Mouse (Mus musculus): ENCODE results near the gene Mfsd14a. TPM values are rescaled to one million over a fixed set of nuclear protein-coding genes. Genes with fewer than 3 reads are reported as not detected.

The Mfsd14a gene
- total and polyA plus RNA-seq, 3 experiments = 39.2 to 111 (median 45.9) TPM

DNA sequence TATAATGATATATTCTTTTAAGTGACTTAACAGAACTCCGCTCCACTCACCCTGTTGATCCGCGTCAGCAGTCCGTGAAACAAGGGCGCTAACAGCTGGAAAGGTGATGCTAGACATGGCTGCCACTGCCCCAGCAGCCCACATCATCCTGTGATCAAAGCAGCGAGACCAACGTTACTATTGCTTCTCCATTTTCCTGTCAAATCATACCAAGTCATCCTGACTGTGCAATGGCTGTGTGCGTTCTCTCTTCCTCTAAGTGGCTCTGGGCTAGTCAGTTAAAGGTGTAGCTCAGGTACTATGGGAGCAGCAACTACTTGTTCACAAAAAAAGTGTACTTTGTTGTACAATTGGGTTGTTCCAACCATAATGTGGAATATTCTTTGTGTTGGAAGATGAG, 27.6 kb downstream of the Mfsd14a start:
- H3K9me3 ChIP-seq (replicated peaks; ENCODE audit: insufficient read depth, low read length) = no peaks in the 10 kb centered on the region
- H3K36me3 ChIP-seq (ENCODE audit: control insufficient read depth in 1 of 2, insufficient read depth in 2 of 2, low read length in 2 of 2) = peaks cover 2 to 33% of the 10 kb centered on the region in 2 experiments; a peak in 3 of 4 replicates
- no peak for DNase-seq (ENCODE audit: low read depth, low spot score)
- H3K79me2 ChIP-seq (ENCODE audit: control insufficient read depth, insufficient read depth, low read length, poor library complexity) = no peaks in the 10 kb centered on the region
- H3K27ac ChIP-seq (ENCODE audit: control insufficient read depth, low read depth, low read length) = no peak overlapping the region
- TF ChIP-seq TBP (IDR thresholded peaks at IDR 0.05; ENCODE audit: low read depth, low read length) (no peak), RAD21 (IDR thresholded peaks at IDR 0.05; ENCODE audit: low read depth, low read length) (no peak), ZMIZ1 (IDR thresholded peaks at IDR 0.05; ENCODE audit: low read depth, low read length) (no peak), MAX (IDR thresholded peaks at IDR 0.05; ENCODE audit: low read length) (no peak), ETS1 (IDR thresholded peaks at IDR 0.05; ENCODE audit: low read depth, low read length) (no peak)
- H3K27me3 ChIP-seq (ENCODE audit: control insufficient read depth in 1 of 2, insufficient read depth in 2 of 2, low read length in 2 of 2) = no peaks in the 10 kb centered on the region
- no peak overlapping the region for H3K9ac ChIP-seq (ENCODE audit: control insufficient read depth, low read depth, low read length, poor library complexity, severe bottlenecking)
- no peaks in the 10 kb centered on the region for H3K4me1 ChIP-seq (ENCODE audit: control insufficient read depth in 1 of 2, insufficient read depth in 2 of 2, low read length in 2 of 2)
- H3K4me3 ChIP-seq (ENCODE audit: control insufficient read depth in 1 of 2, insufficient read depth in 1 of 2, low read depth in 2 of 2, low read length in 2 of 2) = no peak overlapping the region

DNA sequence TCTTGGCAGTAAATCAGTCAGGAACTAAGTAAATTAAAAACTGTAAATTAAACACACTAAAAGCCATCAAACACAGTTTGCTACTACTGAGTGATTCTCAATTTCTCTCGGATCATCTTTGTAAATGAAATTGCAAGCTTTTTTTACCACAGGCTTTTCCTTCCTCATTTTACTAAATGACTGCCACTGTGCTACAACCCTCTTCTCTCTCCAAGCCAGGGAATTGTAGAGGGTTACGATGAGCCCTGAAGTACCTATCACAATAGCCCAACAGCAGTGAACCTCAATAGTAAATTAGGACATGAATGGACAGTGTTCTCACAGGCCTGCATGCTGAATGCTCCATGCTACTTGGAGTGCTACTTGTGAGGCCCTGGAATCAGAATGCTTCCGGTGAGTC, 28.4 kb downstream of the Mfsd14a start:
- no peak for TF ChIP-seq NRF1 (IDR thresholded peaks at IDR 0.05; ENCODE audit: insufficient read depth, low read depth, low read length, poor library complexity, severe bottlenecking)
- TF ChIP-seq CHD1 (IDR thresholded peaks at IDR 0.05; ENCODE audit: low read depth, low read length) = no peak
- no peak for TF ChIP-seq EP300 (IDR thresholded peaks at IDR 0.05; ENCODE audit: low read depth in 1 of 2, low read length in 2 of 2)
- TF ChIP-seq TAL1 (IDR thresholded peaks at IDR 0.05; ENCODE audit: low read length) = no peak
- TF ChIP-seq POLR2AphosphoS5 (IDR thresholded peaks at IDR 0.05; ENCODE audit: borderline replicate concordance, low read depth, low read length) = no peak
- no peak for TF ChIP-seq SIN3A (IDR thresholded peaks at IDR 0.05; ENCODE audit: low read length)
- no peak for TF ChIP-seq MEF2A (IDR thresholded peaks at IDR 0.05; ENCODE audit: extremely low read depth, insufficient replicate concordance, low read depth, low read length, poor library complexity, severe bottlenecking)
- TF ChIP-seq GATA1 (IDR thresholded peaks at IDR 0.05; ENCODE audit: low read depth, low read length) = no peak
- no peak for TF ChIP-seq POLR2A (IDR thresholded peaks at IDR 0.05; ENCODE audit: control insufficient read depth in 1 of 2, insufficient read depth in 1 of 2, low read depth in 1 of 2, low read length in 2 of 2, poor library complexity in 1 of 2)
- no peak for TF ChIP-seq TBP (IDR thresholded peaks at IDR 0.05; ENCODE audit: low read depth, low read length)
- no peak for TF ChIP-seq BHLHE40 (IDR thresholded peaks at IDR 0.05; ENCODE audit: borderline replicate concordance, low read depth, low read length)
- TF ChIP-seq ZMIZ1 (IDR thresholded peaks at IDR 0.05; ENCODE audit: low read depth, low read length) = no peak
- TF ChIP-seq POLR2AphosphoS2 (IDR thresholded peaks at IDR 0.05; ENCODE audit: low read length) = no peak
- TF ChIP-seq MAFK (IDR thresholded peaks at IDR 0.05; ENCODE audit: borderline replicate concordance, low read depth, low read length) = no peak
- no peak for TF ChIP-seq MXI1 (IDR thresholded peaks at IDR 0.05; ENCODE audit: low read depth, low read length)
- TF ChIP-seq ETS1 (IDR thresholded peaks at IDR 0.05; ENCODE audit: low read depth, low read length) = no peak
- no peak for TF ChIP-seq MAX (IDR thresholded peaks at IDR 0.05; ENCODE audit: low read length)
- H3K36me3 ChIP-seq (ENCODE audit: control insufficient read depth in 1 of 2, insufficient read depth in 2 of 2, low read length in 2 of 2) = peaks cover 0 to 32% of the 10 kb centered on the region in 2 experiments; a peak in 2 of 4 replicates
- no peak overlapping the region for H3K9ac ChIP-seq (ENCODE audit: control insufficient read depth, low read depth, low read length, poor library complexity, severe bottlenecking)
- no peaks in the 10 kb centered on the region for H3K27me3 ChIP-seq (ENCODE audit: control insufficient read depth in 1 of 2, insufficient read depth in 2 of 2, low read length in 2 of 2)
- no peaks in the 10 kb centered on the region for H3K4me1 ChIP-seq (ENCODE audit: control insufficient read depth in 1 of 2, insufficient read depth in 2 of 2, low read length in 2 of 2)
- no peak overlapping the region for H3K4me3 ChIP-seq (ENCODE audit: control insufficient read depth in 1 of 2, insufficient read depth in 1 of 2, low read depth in 2 of 2, low read length in 2 of 2)
- no peak overlapping the region for H3K27ac ChIP-seq (ENCODE audit: control insufficient read depth, low read depth, low read length)
- no peaks in the 10 kb centered on the region for H3K79me2 ChIP-seq (ENCODE audit: control insufficient read depth, insufficient read depth, low read length, poor library complexity)
- H3K9me3 ChIP-seq (replicated peaks; ENCODE audit: insufficient read depth, low read length) = no peaks in the 10 kb centered on the region
- DNase-seq (ENCODE audit: low read depth, low spot score) = no peak

All from MEL (cell line).